Mouse (Mus musculus): Measurements from ENCODE around the gene Leprot.

GRCm38 (mm10) chr4:101650961-101651360 lies 3.4 kb downstream of the Leprot start:
- TF ChIP-seq POLR2A (IDR thresholded peaks at IDR 0.05; ENCODE audit: low read depth, low read length) = no peak
- TF ChIP-seq CTCF (IDR thresholded peaks at IDR 0.05; ENCODE audit: borderline replicate concordance, insufficient read depth, low read length) = no peak

Data from embryonic fibroblast, embryonic 13.5 days (primary cell).